Mouse (Mus musculus) layer of hippocampus, postnatal 14 days (tissue): ENCODE data around the gene Izumo1. TPM values are rescaled to one million over a fixed set of nuclear protein-coding genes. Genes with fewer than 3 reads are reported as not detected.
A peak's percentile ranks its signal among the peaks of the same experiment; 100 is the strongest.
"Not testable (repeated sequence)": the region's sequence is repeated elsewhere in the genome, so short reads cannot be mapped to it uniquely, and the experiment has no call there.

Experiments used
- DNase-seq, 2 experiments: peaks; one replicate each; pipeline ENCODE4 v3.0.0; 2021 to 2022; ENCODE audit warnings: low spot score in 2 of 2, mixed read lengths in 1 of 2
- total RNA-seq, 2 experiments: library from RNA; stranded (reverse); gene quantifications; 2 replicates each; pipeline ENCODE4 v1.2.3; 2021

Izumo1 gene
- total RNA-seq, 2 experiments from 2014 or later = 0.23 TPM; not detected in 1

GRCm38 (mm10) chr7:45641391-45642040, 19.9 kb downstream of the Izumo1 start:
- no peak for DNase-seq

- DNase-seq = no peak
Measured at GRCm38 (mm10) chr7:45642083-45642482, 20.5 kb downstream of the Izumo1 start.

- DNase-seq = no peak
Measured at GRCm38 (mm10) chr7:45642503-45643255, 21.1 kb downstream of the Izumo1 start.

GRCm38 (mm10) chr7:45643441-45644178, 22.0 kb downstream of the Izumo1 start:
- DNase-seq = peak; percentile 88 to 94

GRCm38 (mm10) chr7:45644183-45644582, 22.6 kb downstream of the Izumo1 start:
- DNase-seq = peak; percentile 49 to 50

DNA sequence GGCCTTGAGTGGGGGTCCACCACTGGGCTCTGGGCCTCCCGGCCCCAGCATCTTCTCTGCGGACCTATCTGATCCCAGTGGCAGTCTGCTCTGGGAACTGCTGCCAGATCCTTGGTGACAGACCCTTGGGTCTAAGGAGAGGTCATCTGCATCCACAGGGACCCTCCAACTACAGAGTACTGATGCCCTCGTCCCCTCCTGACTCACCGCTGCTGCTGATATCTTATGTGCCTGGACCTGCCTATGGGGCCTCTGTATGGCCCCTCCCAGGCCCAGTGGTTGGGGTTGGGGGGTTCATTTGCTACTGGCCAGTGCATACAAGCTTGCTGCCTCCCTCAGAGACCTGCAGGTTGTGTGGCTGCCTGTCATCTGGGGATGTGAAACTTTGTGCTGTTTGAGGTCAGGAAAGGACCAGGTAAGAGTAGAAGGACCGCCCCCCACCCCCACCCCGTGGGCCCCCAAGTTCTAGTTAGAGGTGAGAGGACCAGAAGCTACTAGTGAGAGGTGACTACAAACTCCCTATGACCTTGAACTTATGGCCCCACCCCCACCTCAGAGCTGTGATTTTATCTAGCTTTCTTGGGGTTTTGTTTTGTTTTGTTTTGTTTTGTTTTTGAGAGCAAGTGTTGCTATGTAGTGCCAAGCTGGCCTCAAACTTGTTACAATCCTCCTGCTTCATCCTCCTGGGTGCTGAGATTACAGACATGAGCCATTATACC, 23.4 kb downstream of the Izumo1 start:
- no peak for DNase-seq

DNA sequence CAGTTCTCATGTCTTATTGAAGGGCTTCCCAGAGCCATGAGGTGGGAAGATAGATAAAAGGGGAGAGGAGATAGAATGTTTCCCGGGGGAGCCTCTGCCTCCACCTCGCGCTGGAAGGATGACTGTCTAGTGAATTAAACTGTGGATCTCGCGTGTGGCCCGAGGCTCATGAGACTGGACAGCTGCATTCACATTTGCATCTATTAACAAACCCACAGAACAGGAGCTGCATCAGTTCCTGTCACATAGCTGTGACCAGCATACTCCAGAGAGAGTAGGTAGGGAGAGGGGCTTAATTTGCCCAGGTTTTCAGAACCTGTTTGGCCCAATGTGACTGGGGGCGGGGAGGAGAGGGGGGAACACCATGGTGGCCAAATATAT, 24.0 kb downstream of the Izumo1 start:
- no peak for DNase-seq

GRCm38 (mm10) chr7:45646671-45647070, 25.1 kb downstream of the Izumo1 start:
- DNase-seq = no peak

- no peak for DNase-seq
Measured at GRCm38 (mm10) chr7:45649351-45649750, 27.7 kb downstream of the Izumo1 start.

DNA sequence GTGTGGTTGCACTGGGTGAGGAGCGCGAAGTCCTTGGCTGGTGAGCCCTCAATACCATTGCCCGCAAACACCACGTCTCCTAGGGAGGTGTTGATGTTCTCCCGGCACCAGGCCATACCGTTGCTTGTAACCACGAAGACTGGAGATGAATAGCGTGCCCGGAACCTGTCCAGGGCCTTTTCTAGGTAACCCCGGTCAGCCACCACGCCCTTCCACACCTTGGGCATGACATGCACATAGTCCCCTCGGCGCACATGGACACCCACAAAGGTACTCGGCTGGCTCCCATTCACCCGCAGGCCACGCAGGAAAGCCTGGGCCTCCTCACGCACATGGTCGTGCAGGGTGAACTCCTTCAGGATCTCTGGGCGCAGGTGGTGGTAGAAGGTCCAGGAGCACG, 28.9 kb downstream of the Izumo1 start:
- DNase-seq = not testable (repeated sequence)

- DNase-seq = no peak
Measured at GRCm38 (mm10) chr7:45654424-45655047, 32.9 kb downstream of the Izumo1 start.

DNA sequence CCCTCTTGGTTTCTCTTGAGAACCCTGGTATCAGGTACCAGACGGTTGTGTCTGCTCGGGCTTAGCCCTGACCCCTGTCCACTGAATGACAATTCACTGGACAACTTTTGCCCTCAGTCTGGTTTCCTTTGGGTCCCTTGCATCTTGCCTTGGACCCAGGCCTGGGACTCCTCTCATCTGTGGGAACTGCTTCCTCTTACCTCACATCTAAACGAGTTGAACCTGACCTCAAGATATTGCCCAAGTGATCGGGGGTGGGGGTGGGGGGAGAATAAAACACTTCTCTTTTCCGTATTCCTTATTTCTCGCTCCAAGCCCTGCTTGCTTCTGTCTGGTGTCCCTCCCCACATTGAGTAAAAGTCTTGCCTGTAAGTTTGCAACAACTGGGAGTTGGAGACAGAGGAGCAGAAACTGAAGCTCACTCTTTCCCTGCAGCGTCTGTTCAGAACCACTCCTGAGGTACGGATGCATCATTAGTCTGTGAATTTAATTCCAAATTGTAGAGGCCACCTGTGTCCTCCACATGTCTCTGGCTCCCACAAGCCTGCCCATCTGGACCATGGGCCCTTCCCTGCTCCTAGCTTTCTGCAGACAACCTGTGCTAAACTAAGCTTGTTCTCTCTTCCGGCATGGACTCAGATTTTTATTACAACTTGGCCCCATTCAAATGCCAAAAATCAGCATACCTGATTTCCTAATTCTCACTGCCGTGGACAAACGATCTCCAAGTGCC, 39.3 kb downstream of the Izumo1 start:
- no peak for DNase-seq

GRCm38 (mm10) chr7:45661702-45662101, 40.1 kb downstream of the Izumo1 start:
- not testable (repeated sequence) for DNase-seq

DNA sequence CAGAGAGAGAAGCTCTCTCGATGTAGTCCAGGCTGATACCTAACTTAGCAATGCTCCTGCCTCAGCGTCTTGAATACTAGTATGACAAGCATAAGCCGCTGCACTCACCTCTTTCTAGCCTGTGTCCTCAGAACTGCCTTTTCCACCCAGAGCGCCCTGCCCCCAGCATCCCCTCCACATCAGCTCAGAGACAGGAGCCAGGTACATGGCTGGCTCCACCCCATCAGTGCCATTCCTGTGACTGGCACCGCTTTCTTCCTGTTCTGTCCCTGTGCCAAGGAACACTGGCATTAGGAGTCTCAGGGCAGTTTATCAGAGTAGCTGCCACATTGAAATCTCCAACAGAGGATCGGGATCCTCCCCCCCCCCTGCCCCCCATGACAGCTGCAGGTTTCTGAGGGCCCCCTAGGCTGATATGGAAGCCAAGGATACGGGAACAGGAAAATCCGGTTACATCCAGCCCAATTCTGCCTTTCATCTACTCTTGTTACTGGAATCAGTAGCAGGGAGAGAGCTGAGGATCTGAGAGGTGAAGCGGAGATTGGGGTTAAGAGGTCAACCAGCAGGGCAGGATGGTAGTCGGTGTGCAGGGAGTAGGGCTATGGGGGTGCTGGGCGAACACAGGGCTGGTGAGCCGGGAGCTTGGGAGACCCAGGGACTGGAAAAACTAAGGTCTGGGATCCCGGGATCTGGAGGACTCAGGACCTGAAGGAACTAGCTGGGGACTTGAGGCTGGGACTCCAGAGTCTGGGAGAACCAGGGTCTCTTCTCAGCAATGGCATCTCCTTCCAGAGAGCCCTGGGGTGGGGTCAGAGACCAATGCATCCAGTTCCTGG, 43.9 kb downstream of the Izumo1 start:
- no peak for DNase-seq

- DNase-seq = no peak
Measured at GRCm38 (mm10) chr7:45666161-45666560, 44.5 kb downstream of the Izumo1 start, which contains the start of gene Fut2. Gene Fut2, minus strand, starts transcription at chr7:45666394.

- peak in 1 of 2 experiments; percentile 44 for DNase-seq
Measured at GRCm38 (mm10) chr7:45667761-45668160, 46.1 kb downstream of the Izumo1 start.

DNA sequence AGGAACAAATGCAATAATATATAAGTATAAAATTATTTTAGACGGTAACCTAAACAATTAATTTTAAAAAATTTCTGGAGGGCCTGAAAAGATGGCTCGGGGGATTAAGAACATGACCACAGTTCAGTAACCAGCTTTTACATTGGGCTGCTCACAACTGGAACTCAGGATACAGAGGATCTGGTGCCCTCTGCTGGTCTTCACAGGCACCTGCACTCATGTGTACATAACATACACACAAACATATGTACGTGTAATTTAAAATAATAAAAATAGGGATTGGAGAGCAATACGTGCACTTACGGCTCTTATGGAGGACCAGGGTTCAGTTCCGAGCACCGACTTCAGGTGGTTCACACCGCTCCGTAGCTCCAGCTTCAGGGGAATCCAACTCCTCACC, 47.3 kb downstream of the Izumo1 start:
- no peak for DNase-seq

- DNase-seq = no peak
Measured at GRCm38 (mm10) chr7:45677627-45678295, 56.1 kb downstream of the Izumo1 start.
